Mouse (Mus musculus): ENCODE measurements at regions not wholly inside any gene's neighbourhood (a gene's known extent, or its start where the extent isn't known, plus 50 kb on each side); places are given as distances from the start of the nearest gene placed in this dataset.

- no peak for DNase-seq (ENCODE audit: low spot score)
These were observed 288.1 kb upstream of the Cxadr start for GRCm38 (mm10) chr16:78013049-78013819.

- no peak for DNase-seq (ENCODE audit: low spot score)
These were observed 297.3 kb upstream of the Cxadr start for GRCm38 (mm10) chr16:78004016-78004415.

DNA sequence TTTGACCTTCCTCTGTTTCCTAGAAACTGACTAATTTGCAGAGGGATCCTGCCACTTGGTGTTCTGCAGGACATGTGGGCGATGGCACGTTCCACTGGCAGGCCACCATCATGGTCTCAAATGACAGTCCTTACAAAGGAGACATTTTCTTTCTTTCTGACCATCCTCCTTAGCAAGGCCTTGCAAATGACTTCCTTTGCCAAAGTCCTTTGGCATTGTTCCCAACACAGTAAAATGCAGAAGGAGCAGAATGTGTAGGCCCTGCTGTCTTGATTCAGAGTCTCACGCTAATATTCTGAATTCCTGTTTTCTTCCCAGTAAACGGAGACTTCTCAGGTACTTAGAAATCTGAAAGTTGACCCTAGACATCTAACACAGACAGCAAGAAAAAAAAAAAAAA lies 308.3 kb upstream of the Cxadr start:
- DNase-seq (ENCODE audit: low spot score) = no peak

DNA sequence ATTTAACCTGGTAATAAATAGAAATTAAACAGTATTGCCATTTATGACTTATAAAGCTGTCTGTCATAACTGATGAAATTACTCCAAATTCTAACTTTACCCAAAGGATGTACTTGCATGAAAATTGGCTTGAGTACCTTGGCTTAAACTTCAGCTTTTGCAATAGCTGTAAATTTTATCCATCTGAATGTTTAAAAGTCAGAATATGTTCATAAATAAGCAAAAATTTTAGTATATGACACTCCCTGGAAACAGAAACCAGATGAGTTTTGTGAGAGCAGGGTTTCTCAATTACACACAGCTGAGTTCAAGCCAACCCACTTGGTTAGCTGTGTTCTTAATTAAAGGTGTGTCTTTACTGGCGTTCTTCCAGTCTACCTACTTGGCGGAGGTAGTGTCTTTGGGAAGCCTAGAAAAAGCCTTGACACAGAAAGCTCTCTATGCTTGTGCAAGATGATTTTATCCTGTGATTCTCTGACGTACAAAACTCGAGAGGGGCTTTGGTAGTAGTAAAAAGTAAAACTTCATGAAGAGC lies 311.4 kb upstream of the Cxadr start:
- no peak for DNase-seq (ENCODE audit: low spot score)

DNA sequence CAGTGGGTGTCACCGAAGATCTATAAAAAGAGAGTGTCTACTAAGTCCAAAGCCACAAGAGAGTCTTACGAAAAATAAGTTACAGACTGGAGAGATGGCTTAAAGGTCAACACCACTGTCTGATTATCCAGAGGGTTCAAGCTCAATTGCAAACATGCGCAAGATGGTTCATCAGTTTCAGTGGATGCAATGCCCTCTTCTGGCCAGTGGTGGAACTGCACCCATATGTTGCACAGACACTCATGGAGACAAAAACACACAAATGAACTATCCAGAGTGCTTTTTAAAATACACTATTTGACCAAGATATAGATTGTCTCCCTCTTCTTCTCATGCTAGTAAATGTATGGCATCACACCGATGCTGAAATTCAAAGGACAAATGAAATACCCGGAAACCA lies 312.1 kb upstream of the Cxadr start:
- no peak for DNase-seq (ENCODE audit: low spot score)

GRCm38 (mm10) chr16:77986884-77987529 lies 314.3 kb upstream of the Cxadr start:
- DNase-seq (ENCODE audit: low spot score) = no peak

- no peak for DNase-seq (ENCODE audit: low spot score)
These were observed 346.9 kb upstream of the Gm11146 start for GRCm38 (mm10) chr16:77948785-77949184.

DNA sequence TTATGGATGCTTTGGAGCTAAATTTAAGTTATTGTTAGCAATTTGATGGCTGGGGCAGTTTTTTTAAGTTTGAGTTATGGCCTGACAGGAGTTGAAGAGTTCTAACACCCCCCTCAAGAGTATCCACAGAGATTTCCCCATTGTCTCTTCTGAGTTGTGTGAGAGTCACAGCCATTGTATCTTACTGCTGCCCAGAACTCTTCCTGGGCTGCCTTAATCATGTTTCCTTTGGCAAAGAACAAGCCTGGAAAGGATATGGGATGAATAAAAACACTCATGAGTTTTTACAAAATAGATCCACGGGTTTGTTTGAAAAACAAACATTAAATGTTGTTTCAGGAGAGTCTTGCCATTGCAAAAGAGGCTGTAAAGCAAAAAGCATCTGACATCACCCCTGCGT lies 343.5 kb upstream of the Gm11146 start:
- DNase-seq (ENCODE audit: low spot score) = no peak

DNA sequence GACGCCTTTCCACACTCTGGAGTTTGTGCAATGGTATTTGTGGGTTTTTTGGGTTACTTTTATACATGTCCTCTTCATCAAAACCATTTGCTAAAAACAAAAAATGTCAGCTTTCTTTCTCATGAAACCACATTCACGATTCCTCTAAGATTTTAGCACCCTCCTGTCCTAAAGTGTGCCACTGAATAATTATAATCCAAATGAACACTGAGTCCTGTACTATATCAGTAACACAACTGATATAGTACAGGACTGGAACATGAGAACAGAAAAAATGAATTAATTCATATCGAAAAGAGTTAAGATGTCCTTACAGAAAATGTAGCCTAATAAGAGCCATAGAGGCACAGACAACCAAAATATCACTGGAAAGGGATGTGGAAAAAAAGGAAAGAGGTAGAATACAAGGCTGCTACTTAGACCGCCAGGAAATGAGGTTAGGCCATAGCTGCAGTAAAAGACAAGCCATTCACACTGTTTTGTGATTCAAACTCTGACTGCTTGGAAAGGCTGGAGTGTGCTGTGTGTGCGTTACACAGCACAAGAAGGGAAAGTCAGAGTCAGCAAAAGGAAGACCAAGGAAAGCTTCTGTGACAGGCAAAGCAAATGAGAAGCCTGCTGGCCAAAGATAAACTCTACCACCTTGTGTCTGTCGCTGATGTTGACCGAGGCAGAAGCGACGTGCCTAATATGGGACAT lies 329.3 kb upstream of the Gm11146 start:
- DNase-seq (ENCODE audit: low spot score) = no peak

DNA sequence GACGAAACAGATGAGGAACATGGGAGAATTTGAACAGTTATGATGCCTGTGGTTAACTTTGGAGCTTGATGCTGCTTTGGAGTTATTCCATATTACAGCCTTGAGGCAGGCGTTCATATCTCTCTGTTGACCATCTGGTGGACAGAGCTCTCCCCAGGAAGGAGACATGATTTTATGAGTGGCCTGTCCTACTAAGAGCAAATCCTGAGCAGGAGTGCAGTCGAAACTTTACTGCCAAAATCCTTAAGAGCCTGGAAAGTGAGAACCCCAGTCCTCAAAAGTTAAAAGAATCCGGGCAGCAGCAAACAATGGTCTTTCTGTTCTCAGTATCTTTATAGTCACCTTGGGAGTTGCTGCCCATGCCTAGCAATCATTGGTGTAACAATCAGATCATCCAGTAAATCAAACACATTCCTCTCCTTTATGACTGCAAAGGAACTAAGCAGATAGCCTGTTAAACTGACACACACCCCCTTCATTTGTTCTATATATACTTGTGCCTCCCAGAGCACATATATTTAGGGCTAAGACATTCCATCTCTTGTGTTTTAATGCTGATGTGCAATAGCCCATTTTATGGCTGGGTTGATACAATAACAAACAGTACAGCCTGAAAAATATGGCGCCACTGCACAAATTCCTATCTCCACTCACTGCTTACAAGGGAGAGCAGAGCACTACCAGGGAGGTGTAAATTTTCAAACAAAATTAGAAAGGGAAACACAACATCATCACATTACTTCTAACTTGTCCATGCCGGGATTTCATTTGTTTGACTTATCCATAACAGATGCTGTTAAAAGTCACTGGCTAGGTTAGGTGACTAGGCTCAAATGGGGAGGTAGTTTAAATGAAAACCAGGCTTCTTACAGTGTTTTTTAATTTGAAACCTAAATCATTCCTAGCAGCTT lies 312.5 kb upstream of the Gm11146 start:
- no peak for DNase-seq (ENCODE audit: low spot score)

- no peak for DNase-seq (ENCODE audit: low spot score)
These were observed 292.4 kb upstream of the Gm11146 start for GRCm38 (mm10) chr16:77894247-77894646.

DNA sequence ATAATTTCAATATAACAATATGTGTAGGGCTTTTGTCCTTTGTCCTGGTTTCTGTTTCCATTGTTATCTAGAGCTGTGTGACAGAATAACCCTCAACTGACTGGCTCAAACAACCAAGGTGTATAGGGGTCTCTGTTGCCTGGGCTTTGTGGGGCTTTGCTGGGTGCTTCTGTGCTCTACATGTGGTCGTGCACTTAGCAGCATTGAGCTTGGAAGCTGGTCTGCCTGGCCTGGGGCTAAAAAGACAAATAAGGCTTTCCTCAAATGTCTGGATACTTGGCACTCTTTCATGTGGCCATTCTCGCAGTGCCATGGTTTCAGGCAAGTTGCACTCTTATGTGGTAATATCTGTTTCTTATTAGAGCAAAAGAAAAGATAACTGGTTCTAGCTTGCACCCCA lies 291.8 kb upstream of the Gm11146 start:
- DNase-seq (ENCODE audit: low spot score) = no peak

DNA sequence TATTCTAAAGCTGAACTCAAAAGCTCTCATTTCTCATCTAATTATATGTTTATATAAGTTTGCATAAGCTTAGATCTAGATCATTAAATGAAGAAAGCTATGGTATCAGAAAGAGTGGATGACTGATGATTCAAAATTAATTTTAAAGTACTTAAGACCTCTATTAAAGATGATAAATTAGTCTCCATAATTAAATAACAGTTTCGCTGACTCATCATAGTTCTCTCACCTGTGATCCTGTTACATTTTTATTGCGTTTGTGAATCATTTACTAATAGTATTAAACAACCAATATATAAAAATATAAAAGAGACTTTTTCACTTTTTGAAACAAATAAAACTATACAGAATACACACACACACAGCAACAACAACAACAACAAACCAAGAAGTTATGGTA lies 290.8 kb upstream of the Gm11146 start:
- no peak for DNase-seq (ENCODE audit: low spot score)

DNA sequence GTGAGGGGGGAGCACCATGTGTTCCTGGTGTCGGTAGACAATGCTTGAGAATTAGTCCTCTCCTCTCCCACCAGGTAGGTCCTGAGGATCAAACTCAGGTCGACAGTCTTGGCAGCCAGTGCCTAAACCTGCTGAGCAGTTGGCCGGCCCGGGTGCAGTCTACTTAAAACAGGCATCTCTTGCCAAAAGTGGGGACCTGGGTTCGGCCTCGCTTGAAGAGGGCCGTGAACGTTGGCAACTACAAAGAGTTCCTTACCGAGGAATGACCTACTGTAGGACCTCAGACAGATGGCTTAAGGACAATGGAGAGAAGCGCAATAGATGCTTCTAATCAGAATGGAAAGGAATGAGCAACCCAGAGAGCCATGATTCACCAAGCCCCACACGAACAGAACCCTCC lies 287.5 kb upstream of the Gm11146 start:
- DNase-seq (ENCODE audit: low spot score) = no peak

DNA sequence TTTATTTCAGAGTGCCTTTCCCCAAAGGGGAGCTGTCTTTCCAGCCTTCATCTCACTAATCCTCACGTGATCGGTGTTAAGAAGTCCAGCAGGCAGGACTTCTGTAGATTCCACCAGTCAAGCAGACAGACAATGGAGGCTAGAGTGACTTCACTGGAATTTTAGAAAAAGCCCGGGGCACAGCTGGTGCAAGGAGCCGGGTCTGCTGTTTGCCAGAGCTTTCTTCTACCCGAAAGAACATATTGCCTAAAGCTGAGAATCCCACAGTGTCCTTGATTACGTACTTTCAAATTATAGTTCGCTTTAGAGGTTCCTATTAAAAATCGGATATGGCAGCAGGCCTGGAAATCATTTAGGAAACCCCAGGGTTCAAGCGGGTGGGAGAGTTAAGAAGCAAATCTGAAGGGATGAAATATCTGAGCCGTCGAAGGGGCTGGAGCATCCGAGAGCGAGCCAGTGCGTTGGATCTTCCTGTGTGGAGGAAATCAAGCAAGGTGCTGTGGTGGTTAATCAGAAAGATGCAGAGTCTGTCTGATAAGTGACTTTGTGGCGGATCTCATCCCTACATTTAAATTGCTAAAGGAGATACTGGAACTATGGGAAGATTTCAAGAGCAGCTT lies 283.3 kb upstream of the Gm11146 start:
- DNase-seq (ENCODE audit: low spot score) = no peak

DNA sequence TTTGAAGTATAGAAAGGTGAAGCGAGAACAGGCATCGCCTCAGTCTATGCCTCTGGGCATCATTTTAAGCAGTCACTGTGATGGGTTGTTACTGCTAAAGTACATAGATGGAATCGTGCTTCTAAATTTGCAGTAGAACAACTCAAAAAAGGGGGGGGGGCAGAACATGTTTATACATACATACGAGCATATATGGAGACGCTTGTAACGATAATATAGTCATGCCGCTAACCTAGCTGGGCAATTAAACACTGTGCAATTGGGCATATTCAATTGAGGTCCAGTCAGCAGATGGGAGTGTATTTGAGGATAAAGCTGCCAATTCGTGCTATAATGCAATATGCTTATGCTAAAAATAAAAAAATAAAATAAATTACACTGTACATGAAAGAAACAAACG lies 282.6 kb upstream of the Gm11146 start:
- no peak for DNase-seq (ENCODE audit: low spot score)

DNA sequence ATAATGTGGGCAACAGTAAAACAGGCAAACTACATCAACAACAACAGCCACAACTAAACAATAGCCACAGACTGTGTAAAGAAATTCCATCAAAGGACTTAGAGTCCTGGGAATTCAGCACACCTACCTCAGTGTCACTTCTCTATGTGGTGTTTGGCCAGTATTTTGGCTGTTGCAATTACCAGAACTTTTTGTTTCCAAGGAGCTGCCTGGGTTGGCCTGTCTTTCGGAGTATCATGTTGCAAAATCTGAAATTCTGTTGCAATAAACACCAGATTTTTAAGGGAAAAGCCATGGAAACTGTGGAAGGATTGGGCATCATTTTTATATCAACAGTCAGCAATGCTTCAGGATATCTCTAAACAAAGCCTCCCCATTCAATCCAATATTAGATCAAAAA lies 275.1 kb upstream of the Gm11146 start:
- DNase-seq (ENCODE audit: low spot score) = no peak

- no peak for DNase-seq (ENCODE audit: low spot score)
These were observed 261.4 kb upstream of the Gm11146 start for GRCm38 (mm10) chr16:77863246-77863645.

DNA sequence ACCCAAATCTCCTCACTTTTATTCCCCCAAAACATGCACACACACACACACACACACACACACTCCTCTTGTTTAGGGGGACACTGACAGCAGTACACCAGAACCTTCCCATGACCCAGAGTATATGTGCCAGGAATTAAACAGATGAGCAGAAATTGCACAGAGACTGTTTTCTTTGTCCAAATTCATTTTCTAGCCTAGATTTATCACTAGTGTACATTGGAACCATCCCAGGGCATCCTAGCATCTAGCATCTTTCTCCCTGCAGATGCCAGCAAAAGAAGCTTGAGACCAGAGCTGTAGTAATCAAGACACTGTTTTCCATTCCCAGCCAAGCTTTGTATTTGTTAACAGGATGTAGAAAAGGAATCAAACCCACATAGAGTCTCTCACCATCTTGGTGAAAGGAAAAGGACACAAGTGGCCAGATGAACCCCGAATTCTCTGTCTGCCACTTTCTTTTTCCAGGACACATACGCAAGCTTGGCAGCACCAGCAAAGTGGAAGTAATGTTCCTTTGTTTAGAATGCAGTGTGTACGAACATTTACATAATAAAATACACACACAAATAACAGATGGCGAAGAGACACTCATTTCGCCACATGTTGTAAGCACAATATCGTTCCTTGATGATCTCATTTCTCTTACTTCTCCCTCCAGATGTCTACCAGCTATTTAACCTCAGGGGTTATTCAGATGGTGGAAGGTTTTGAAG lies 250.3 kb upstream of the Gm11146 start:
- DNase-seq (ENCODE audit: low spot score) = no peak

GRCm38 (mm10) chr16:77851206-77852065 lies 249.5 kb upstream of the Gm11146 start:
- no peak for DNase-seq (ENCODE audit: low spot score)
